Mouse (Mus musculus) adipocyte (in vitro differentiated cells): ENCODE data around the gene Gm27021.
A peak's percentile ranks its signal among the peaks of the same experiment; 100 is the strongest.

Experiments
- DNase-seq: peaks from one replicate; pipeline ENCODE4 v3.0.0-alpha.2; 2016; ENCODE audit warnings: low spot score

Gm27021 gene

DNA sequence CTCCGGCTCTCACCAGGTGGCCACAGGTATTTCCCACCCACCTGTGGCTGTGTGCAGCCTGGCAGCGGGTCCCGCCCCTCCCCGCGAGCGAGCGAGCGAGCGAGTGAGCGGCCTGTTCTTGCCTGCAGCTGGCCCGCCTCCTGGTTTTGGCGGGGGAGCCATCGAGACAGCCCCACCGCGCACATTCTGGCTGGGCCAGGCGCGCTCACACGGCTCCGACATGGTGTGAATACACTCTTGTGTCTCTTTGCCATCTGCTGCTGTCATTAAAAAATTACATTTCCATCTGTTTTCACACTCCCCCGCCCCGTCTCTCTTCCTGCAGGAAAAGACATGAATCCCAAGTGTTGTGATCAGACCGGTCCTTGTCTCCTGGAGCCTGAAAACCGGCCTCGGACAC, 69.3 kb downstream of the Gm27021 start:
- no peak for DNase-seq

DNA sequence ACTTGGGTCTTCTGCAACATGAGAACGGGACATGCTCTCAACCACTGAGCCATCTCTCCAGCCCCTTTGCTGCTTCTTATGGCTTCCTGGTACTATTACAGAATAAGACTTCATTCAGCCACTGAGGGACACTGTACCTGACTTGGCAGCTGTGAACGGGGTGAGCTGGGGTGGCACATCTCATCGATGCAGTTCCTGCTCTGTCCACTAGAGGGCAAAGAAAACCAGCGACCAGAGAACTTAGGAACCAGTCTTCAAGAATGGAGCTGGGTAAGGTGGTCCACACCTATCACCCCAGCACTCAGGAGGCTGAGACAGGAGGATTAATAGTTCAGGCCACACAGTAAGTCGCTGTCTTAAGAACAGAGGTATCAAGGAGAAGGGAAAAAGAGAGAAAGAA, 71.9 kb downstream of the Gm27021 start:
- DNase-seq: peak; percentile 70

DNA sequence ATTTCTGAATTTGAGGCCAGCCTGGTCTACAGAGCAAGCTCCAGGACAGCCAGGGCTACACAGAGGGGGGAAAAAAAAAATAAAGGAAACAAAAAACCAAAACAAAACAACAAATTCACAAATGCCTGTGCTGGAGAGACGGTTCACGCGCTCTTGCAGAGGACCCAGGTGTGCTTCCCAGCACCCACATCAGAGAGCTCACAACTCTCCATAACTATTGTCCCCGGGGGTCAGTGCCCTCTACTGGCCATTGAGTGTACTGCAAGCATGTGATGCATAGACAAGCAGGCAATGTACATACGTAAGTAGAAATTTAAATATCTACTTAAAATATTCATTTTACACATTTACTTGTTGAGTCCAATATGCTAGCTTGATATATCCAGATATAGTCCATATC, 73.3 kb downstream of the Gm27021 start:
- no peak for DNase-seq

DNA sequence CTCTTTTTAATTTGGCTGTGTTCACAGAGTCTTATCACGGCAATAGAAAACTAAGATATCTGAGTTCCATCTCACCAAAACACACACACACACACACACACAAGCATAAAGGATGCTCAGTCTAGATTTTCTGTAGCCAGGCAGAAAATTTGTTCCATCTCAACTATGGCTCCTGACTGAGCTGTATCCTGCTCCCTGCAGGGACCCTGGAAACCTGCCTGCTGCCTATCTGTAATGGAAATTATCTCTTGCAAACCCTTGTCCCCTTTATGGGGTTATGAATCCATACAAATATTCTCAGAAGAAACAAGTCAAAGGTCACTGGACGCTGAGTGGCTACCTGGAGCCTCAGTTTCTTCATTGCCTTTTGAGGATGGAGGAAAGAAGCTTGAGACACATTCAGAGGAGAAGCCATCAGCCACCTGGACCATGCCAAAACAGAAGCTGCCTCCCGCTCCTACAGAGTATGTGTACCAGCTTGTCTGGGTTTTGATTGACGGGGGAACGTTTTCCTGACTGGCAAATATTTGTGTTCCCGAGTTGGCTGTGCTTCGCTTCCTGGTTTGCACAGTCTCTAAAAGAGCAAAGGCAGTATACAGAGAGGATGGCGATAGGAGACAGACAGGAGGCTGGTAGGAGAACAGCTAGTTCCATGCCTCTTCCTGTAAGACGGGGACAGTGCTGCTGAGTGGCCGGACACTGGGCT, 76.1 kb downstream of the Gm27021 start:
- no peak for DNase-seq

DNA sequence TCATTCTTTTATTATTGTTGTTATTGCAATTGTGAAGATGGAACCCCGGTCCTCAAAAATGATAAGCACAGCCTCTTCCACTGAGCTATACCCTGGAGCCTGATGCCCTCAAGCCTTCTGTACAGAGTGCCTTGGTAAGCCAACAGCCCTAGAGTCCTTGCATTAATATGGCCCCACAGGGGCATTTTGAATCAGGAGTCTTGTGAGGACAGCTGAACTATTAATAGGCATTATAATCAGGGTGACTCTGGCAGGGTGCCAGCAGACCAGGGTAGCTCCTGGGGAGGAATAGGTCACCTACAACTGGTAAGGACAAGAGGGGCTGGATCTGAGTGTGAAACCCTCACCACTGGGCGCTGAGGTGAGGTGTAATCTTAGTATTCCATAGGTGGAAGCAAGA, 78.0 kb downstream of the Gm27021 start:
- DNase-seq: peak; percentile 23

DNA sequence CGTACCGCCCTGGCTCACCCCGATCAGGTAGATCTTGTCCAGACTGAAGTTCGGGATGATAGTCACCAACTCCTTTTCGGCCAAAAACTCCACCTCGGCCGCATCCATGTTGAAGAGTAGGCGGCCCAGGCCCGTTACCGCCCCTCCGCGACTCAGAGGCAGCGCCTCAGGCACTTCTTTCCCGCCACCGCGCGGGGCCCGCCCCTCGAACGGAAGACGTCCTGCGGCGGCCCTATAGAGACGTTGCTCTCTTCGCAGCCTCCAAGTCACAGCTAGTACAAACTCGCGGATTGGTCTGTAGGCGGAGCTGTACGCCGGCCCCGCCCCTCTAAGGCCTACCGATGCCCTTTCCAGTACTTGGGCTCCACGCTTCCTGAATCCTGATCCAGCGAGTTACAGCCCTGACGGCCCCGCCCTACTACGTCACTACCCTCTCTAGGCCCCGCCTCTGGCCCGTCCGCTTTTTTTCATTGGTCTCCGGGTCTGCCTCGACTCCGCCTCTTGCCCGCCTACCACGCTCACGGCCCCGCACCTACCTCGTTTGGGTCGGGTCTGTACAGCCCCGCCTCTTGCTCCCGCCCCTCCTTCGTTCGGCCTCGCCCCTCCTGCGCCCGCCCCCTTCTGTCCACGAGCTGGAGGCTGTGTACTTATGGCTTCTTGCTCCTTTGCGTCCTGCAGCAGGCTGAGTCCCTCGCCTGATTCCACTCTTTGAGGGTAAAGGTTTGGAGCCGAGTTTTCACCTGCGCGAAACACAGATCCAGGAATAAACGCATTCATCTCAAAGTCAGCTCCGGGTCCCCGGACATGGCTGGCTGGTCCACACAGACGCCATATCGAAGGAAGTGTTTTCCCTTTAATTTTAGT, 78.7 kb downstream of the Gm27021 start, which contains the start of gene Gins2:
TSS of gene Gins2 (minus strand) at position 397 of the 864 bp plus-strand sequence.
- DNase-seq: peak; percentile 97

DNA sequence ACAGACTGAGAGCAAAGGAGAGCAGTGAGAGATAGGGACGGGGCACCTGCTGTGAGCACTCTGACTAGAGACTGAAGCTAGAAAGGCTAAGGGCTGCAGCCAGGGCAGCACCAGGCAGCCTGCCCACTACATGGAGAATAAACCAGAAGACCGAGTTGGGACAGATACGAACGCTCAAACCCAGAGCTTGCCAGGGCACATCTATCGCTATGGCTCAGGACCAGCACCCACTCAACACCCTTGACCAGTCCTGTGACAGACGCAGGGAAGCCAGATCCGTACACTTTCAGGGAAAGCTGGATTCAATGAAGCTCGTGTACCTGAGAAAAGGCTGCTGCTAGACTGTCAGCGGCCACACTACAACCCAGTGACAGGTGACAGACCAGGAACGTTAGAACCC, 82.4 kb downstream of the Gm27021 start:
- DNase-seq: no peak

DNA sequence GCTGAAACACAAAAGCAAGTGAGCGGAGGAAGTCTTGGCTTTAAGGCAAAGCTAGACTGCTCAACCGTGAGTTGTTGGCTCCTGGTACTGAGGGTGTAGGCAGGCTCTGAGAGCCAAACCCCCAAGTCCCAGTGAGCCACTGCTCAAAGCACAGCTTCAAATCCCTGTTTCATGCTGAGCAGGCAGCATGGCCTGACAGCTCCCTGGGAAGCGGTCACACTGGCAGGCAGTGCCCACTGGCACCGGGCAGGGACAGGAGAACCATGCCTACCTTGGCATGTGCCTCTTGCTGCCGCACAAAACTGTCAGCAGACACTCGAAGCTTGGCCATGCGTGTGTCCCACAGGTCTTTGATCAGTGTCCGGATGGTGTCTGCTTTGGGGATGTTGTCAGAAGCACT, 86.1 kb downstream of the Gm27021 start:
- no peak for DNase-seq

DNA sequence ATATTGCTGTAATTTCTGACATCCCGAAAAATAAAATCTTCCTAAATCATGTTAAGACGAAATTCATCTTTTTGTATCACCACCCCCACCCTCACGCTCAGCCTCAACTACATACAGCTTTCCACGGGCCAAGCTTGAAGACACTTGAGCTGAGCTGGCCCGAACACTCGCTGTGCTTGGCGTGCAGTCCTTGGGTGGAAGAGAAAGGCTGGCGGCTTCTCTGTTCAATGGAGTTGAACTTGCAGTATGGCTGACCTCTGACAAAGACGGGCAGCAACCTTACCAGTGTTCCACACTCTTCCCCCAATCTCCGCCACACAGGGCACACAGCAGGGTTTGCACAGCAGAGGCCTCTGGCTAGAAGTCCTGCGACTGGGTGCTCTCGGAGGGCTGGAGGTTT, 86.5 kb downstream of the Gm27021 start:
- no peak for DNase-seq

DNA sequence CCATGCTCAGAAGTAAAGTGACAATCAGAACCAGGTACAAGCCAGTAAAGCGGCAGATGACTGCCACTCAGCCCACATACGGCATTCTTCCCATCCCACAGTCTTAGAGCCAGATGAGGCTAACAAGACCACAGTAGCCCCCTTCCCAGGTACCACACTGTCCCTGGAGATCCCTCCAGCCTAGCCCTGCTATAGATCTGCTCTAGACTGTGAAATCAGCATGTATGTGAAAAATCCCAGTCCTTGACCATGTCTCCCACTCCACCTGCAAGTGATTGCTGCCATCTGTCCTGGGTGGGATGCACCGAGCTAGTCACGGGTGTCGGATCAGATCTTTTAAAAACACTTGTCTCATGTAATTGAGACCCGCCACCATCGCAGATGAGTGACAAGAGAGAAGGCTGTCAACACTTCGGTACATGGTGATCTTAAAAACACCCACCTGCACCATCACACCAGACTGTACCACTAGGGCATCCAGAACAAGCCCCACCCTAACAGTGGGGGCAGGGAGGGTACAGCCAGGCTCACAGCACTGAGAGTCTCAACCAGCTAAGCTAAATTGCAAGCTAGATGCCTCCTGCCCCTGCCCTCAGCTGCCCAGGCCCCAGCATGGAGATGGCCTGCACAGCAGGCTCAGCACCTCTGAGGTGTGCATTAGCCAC, 87.4 kb downstream of the Gm27021 start:
- no peak for DNase-seq

DNA sequence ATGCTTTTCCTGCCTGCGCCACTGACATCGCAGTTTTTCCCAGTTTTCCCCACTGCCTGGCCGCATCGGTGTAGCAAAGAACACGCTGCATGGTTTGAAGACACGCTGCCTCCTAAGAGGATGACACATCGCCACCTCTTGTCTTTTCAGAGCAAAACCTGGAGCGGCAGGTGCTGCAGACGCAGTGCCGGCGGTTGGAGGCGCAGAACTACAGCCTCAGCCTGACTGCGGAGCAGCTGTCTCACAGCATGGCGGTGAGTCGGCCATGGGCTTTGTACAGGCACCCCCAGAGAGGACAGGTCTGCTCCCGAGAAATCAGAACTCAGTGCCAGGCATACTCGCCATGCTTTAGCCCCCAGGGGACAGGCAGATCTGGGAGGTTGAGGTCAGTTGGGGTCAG, 90.1 kb downstream of the Gm27021 start:
- DNase-seq: no peak

DNA sequence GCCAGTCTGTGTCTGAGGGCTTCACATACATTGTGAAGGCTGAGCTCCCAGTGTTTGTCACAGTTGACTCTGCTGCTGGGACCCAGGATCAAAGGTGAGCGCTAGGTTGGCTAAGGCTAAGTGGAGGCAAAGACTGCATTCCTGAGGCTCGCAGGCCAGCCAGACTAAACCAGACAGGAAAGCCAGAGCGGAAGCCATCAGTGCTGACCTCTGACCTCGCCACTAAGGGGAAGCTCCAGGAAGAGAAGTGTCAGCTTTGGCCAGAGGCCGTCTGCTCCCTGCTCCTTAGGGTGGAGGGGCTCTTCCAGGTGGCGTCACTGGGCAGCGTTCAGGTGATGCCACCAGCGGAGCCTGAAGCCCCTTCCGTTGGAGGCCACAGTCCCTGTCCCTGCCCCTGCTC, 92.1 kb downstream of the Gm27021 start:
- no peak for DNase-seq

DNA sequence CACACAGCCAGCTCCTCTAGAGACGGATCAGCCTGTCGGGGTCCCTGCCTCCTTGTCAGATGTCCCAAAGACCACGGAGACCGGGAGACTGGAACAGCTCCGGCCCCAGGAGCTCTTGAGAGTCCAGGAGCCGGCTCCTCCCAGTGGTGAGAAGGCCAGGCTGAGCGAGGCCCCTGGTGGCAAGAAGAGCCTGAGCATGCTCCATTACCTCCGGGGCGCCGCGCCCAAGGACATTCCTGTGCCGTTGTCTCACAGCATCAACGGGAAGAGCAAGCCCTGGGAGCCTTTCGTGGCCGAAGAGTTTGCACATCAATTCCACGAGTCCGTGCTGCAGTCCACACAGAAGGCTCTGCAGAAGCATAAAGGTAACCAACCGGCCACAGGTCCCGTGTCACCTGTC, 92.9 kb downstream of the Gm27021 start:
- DNase-seq: no peak

DNA sequence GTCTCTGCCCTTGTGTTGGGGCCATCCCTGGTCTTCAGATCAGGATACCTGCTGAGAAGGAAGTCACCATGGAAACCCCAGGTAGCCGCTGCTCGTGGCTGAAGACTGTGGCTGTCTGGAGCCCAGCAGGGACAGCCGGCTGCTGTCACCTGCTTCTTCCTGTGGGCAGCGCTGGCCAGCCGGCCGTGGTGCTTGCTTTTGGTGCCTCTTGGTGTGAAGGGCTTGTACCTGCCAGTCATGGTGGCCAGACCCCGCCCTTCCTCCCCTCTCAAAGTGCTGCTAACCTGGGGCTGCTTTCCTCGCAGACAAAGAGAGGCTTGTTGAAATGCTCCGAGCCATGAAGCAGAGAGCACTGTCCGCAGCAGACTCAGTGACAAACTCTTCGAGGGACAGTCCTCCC, 94.0 kb downstream of the Gm27021 start:
- no peak for DNase-seq

DNA sequence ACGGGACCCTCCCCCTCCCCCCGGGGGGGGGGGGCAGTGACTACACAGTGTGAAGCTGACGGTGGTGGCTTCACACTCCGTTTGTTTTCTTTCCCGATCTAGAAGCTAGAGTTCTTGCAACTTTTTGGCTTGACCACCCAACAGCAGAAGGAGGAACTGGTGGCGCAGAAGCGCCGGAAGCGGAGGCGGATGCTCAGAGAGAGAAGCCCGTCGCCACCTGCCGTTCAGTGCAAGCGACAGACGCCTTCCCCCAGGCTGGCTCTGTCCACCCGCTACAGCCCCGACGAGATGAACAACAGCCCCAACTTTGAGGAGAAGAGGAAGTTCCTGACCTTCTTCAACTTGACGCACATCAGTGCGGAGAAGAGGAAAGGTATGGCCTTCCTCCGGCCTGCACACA, 95.3 kb downstream of the Gm27021 start:
- DNase-seq: no peak

DNA sequence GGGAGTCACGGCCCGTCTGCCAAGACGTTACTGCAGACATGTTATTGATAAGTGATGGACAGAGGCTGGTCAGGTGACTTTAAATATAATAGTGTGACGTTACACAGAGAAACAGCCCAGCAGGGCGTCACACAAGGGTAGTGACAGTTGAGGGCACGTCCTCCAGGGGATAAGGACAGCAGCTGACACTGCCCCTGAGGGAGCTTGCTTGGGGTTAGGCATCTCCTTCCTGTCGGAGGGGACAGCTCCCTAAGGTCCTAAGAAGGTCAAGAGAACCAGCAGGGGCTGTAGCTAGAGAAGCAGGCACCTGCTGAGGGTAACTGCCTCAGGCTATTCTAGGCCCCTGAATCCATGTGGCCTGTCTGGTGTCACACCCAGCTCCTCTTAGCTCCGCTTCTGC, 96.3 kb downstream of the Gm27021 start:
- no peak for DNase-seq

DNA sequence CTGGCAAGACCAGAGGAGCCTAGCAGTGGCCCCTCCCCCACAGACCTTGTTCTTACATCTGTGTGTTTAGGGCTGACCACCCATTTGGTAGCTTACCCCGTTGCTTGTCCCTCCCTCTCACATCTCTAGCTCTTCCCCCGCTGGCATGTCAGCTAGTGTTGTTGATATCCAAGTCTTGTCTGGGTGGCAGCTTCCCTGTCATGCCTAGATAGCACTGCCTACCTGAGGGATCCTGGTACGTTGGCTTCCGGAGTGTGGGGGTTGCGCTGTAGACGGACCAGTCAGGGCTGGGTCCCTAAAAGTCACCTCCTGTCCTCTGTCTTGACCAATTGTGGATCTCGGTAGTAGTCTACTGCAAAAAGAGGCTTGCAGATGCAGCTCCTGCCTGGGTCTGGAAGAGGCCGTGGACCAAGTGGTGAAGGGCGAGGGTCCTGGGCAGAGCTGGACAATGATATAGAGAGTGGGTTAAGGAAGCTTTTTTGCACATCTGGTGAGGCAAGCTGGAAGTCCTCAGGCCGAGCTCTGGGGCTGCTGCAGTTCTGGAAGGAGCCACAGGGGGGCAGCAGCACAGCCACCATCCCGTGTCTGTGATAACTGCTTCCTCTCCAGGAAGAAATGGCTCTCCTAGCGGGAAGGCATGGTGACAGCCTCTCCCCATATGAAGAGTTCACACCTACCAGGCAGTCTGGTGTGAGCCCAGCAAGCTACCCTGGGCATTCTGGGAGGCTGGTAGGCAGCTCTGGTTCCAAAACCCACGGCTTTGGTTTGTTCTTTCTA, 97.8 kb downstream of the Gm27021 start:
- DNase-seq: peak; percentile 65

DNA sequence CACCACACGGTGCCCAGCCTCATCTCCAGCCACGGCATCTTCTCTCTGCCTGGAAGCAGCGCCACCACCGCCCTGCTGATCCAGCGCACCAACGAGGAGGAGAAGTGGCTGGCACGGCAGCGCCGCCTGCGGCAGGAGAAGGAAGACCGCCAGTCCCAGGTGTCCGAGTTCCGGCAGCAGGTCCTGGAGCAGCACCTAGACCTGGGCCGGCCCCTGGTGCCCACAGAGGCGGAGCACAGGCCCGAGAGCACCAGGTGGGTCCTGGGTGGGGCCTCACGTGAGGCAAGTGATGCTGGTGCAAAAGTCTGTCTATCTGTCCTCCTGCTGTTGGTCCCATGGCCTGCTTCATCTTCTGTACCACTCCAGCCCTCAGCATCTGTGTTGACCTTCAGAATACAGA, 98.8 kb downstream of the Gm27021 start:
- no peak for DNase-seq

DNA sequence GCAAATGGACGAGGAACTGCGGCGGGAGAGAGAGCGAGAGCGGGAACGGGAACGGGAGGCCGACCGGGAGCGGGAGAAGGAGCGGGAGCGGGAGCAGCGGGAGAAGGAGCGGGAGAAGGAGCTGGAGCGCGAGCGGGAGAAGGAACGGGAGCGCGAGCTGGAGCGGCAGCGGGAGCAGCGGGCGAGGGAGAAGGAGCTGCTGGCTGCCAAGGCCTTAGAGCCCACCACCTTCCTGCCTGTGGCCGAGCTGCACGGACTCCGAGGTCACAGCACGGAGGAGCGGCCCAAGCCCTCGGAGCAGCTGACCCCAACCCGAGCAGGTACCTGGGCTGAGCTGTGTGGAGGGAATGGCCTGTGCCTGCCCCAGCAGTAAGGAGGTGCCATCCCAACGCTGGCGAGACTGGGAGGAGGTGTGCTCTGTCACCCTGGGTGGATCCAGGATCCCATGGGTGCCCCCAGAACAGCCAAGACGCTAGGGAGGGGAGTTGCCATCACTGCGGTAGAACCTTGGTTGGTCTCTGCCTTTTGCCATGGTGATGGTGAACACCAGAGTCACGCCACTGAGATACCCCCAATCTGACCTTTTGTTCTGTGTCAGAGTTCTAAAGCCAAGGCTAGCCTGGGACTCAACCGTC, 99.6 kb downstream of the Gm27021 start:
- DNase-seq: no peak

DNA sequence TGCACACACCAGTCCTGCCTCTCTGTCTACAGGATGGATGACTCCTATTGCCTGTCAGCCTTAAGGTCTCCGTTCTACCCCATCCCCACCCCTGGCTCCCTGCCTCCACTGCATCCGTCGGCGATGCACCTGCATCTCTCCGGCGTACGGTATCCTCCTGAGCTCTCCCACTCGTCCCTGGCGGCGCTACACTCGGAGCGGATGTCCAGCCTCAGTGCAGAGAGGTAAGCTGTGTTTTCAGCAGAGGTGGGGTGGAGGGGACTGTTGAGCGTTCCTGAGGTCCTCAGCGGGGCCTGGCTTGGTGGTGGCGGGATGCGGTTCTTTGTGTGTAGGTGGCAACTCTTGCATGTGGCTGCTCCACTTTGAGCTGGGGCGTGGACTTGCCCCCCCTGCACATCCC, 100.1 kb downstream of the Gm27021 start:
- no peak for DNase-seq

DNA sequence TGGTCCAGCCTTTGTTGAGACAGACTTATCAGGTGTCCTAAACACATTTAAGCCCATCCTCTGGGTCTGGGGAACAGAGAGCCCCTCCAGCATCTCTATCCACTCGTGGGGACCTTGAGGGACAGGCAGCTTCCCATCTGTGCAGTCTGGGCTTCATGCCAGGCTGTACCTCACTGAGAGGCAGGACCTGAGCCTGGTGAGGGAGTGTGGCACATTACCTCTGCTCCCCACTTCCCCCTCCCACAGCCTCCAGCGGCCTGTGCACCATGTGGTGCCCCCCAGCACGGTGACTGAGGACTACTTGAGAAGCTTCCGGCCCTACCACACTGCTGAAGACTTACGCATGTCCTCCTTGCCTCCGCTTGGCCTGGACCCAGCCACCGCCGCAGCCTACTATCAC, 101.2 kb downstream of the Gm27021 start:
- no peak for DNase-seq
